Mouse (Mus musculus): ENCODE data around the gene Rwdd2a. TPM values are rescaled to one million over a fixed set of nuclear protein-coding genes. Genes with fewer than 3 reads are reported as not detected.
A peak's percentile ranks its signal among the peaks of the same experiment; 100 is the strongest.

Rwdd2a gene
- polyA plus RNA-seq (2014; fragmentation: Nextera tagmentation; extraction: Ambion mirVana), result 4.1 and 5.3 TPM in 2 replicates

- TF ChIP-seq CTCF (IDR thresholded peaks at IDR 0.05; ENCODE audit: low read depth), result no peak
- no peaks in the 10 kb centered on the region for H3K27me3 ChIP-seq (ENCODE audit: insufficient read depth, low read length)
- ATAC-seq (ENCODE audit: insufficient read depth) (peak; percentile 98), DNase-seq (peak; percentile 97)
- 0 out of 2 replicates have a peak, but pooled peaks cover 3% of the 10 kb centered on the region for H3K4me1 ChIP-seq (ENCODE audit: insufficient read depth)
- peak within 1 kb of the TSS; percentile 71 for H3K4me3 ChIP-seq (ENCODE audit: low read depth, low read length)
- H3K9ac ChIP-seq, result peak within 1 kb of the TSS; percentile 68
- H3K9me3 ChIP-seq (ENCODE audit: low read depth, low read length), result no peaks in the 10 kb centered on the region
- H3K27ac ChIP-seq (ENCODE audit: low read depth), result peak within 1 kb of the TSS; percentile 79
- WGBS, result under 1% methylated on average over 59 of the region's 59 CpGs
- peak within 1 kb of the TSS; percentile 97 for H3K4me2 ChIP-seq
- peaks cover 23% of the 10 kb centered on the region for H3K36me3 ChIP-seq (ENCODE audit: insufficient read depth)
These were observed at the start of gene Rwdd2a, which contains the start of gene Pgm3 for GRCm38 (mm10) chr9:86571540-86572135. Gene Rwdd2a, plus strand, starts transcription at chr9:86571991. Gene Pgm3, minus strand, starts transcription at chr9:86571842.

GRCm38 (mm10) chr9:86522335-86522734 is 49.5 kb upstream of the Rwdd2a start:
- no peaks in the 10 kb centered on the region for H3K9me3 ChIP-seq (ENCODE audit: low read depth, low read length)
- H3K4me1 ChIP-seq (ENCODE audit: insufficient read depth), result no peaks in the 10 kb centered on the region
- H3K27me3 ChIP-seq (ENCODE audit: insufficient read depth, low read length), result no peaks in the 10 kb centered on the region
- TF ChIP-seq CTCF (IDR thresholded peaks at IDR 0.05; ENCODE audit: low read depth), result peak; percentile 29; the same call in 1 of the 2 replicates
- no peak overlapping the region for H3K4me2 ChIP-seq
- no peak overlapping the region for H3K9ac ChIP-seq
- DNase-seq, result peak; percentile 36
- H3K27ac ChIP-seq (ENCODE audit: low read depth), result no peak overlapping the region
- peaks cover 29% of the 10 kb centered on the region for H3K36me3 ChIP-seq (ENCODE audit: insufficient read depth)
- no peak overlapping the region for H3K4me3 ChIP-seq (ENCODE audit: low read depth, low read length)
- ATAC-seq (ENCODE audit: insufficient read depth), result no peak

GRCm38 (mm10) chr9:86525600-86525999 is 46.2 kb upstream of the Rwdd2a start:
- no peaks in the 10 kb centered on the region for H3K4me1 ChIP-seq (ENCODE audit: insufficient read depth)
- no peaks in the 10 kb centered on the region for H3K27me3 ChIP-seq (ENCODE audit: insufficient read depth, low read length)
- H3K9me3 ChIP-seq (ENCODE audit: low read depth, low read length), result no peaks in the 10 kb centered on the region
- H3K4me2 ChIP-seq, result no peak overlapping the region
- DNase-seq (no peak), ATAC-seq (ENCODE audit: insufficient read depth) (no peak)
- no peak overlapping the region for H3K9ac ChIP-seq
- no peak for TF ChIP-seq CTCF (IDR thresholded peaks at IDR 0.05; ENCODE audit: low read depth)
- WGBS, result 37% methylated on average over 2 of the region's 2 CpGs
- peaks cover 22% of the 10 kb centered on the region for H3K36me3 ChIP-seq (ENCODE audit: insufficient read depth)
- no peak overlapping the region for H3K4me3 ChIP-seq (ENCODE audit: low read depth, low read length)
- no peak overlapping the region for H3K27ac ChIP-seq (ENCODE audit: low read depth)

GRCm38 (mm10) chr9:86534071-86534470 is 37.7 kb upstream of the Rwdd2a start:
- WGBS, result 80% methylated on average over 5 of the region's 5 CpGs

GRCm38 (mm10) chr9:86543451-86543850 is 28.3 kb upstream of the Rwdd2a start:
- no peaks in the 10 kb centered on the region for H3K9me3 ChIP-seq (ENCODE audit: low read depth, low read length)
- no peak overlapping the region for H3K4me2 ChIP-seq
- H3K9ac ChIP-seq, result no peak overlapping the region
- H3K27me3 ChIP-seq (ENCODE audit: insufficient read depth, low read length), result no peaks in the 10 kb centered on the region
- ATAC-seq (ENCODE audit: insufficient read depth) (no peak), DNase-seq (no peak)
- 92% methylated on average over 3 of the region's 3 CpGs for WGBS
- no peak overlapping the region for H3K4me3 ChIP-seq (ENCODE audit: low read depth, low read length)
- H3K27ac ChIP-seq (ENCODE audit: low read depth), result no peak overlapping the region
- H3K36me3 ChIP-seq (ENCODE audit: insufficient read depth), result peaks cover 43% of the 10 kb centered on the region
- no peak for TF ChIP-seq CTCF (IDR thresholded peaks at IDR 0.05; ENCODE audit: low read depth)
- no peaks in the 10 kb centered on the region for H3K4me1 ChIP-seq (ENCODE audit: insufficient read depth)

More at GRCm38 (mm10) chr9:86534071-86534470, 37.7 kb upstream of the Rwdd2a start:
- H3K4me3 ChIP-seq (ENCODE audit: low read depth, low read length), result no peak overlapping the region
- no peak for TF ChIP-seq CTCF (IDR thresholded peaks at IDR 0.05; ENCODE audit: low read depth)
- no peaks in the 10 kb centered on the region for H3K27me3 ChIP-seq (ENCODE audit: insufficient read depth, low read length)
- no peaks in the 10 kb centered on the region for H3K9me3 ChIP-seq (ENCODE audit: low read depth, low read length)
- no peaks in the 10 kb centered on the region for H3K4me1 ChIP-seq (ENCODE audit: insufficient read depth)
- H3K9ac ChIP-seq, result no peak overlapping the region
- no peak overlapping the region for H3K27ac ChIP-seq (ENCODE audit: low read depth)
- DNase-seq, result no peak
- ATAC-seq (ENCODE audit: insufficient read depth), result no peak
- peaks cover 14% of the 10 kb centered on the region for H3K36me3 ChIP-seq (ENCODE audit: insufficient read depth)
- no peak overlapping the region for H3K4me2 ChIP-seq

- H3K4me1 ChIP-seq (ENCODE audit: insufficient read depth), result no peaks in the 10 kb centered on the region
- ATAC-seq (ENCODE audit: insufficient read depth) (no peak), DNase-seq (no peak)
- H3K4me2 ChIP-seq, result no peak overlapping the region
- no peaks in the 10 kb centered on the region for H3K9me3 ChIP-seq (ENCODE audit: low read depth, low read length)
- no peak overlapping the region for H3K27ac ChIP-seq (ENCODE audit: low read depth)
- TF ChIP-seq CTCF (IDR thresholded peaks at IDR 0.05; ENCODE audit: low read depth), result no peak
- no peaks in the 10 kb centered on the region for H3K27me3 ChIP-seq (ENCODE audit: insufficient read depth, low read length)
- WGBS, result 74% methylated on average over 1 of the region's 1 CpGs
- no peak overlapping the region for H3K4me3 ChIP-seq (ENCODE audit: low read depth, low read length)
- H3K9ac ChIP-seq, result no peak overlapping the region
- H3K36me3 ChIP-seq (ENCODE audit: insufficient read depth), result peaks cover 52% of the 10 kb centered on the region
These were observed 27.2 kb upstream of the Rwdd2a start for GRCm38 (mm10) chr9:86544559-86544958.

GRCm38 (mm10) chr9:86549637-86550162 is 22.1 kb upstream of the Rwdd2a start:
- ATAC-seq (ENCODE audit: insufficient read depth) (no peak), DNase-seq (no peak)
- no peak overlapping the region for H3K4me2 ChIP-seq
- no peaks in the 10 kb centered on the region for H3K27me3 ChIP-seq (ENCODE audit: insufficient read depth, low read length)
- no peak overlapping the region for H3K4me3 ChIP-seq (ENCODE audit: low read depth, low read length)
- WGBS, result 77% methylated on average over 5 of the region's 5 CpGs
- H3K4me1 ChIP-seq (ENCODE audit: insufficient read depth), result no peaks in the 10 kb centered on the region
- TF ChIP-seq CTCF (IDR thresholded peaks at IDR 0.05; ENCODE audit: low read depth), result no peak
- no peak overlapping the region for H3K9ac ChIP-seq
- H3K36me3 ChIP-seq (ENCODE audit: insufficient read depth), result peaks cover 53% of the 10 kb centered on the region
- H3K9me3 ChIP-seq (ENCODE audit: low read depth, low read length), result no peaks in the 10 kb centered on the region
- no peak overlapping the region for H3K27ac ChIP-seq (ENCODE audit: low read depth)

All from lung, embryonic 14.5 days (tissue).